In genomic region chr1:25310066-25310465, GRCm38 (mm10) we compare ENCODE assay signal across 19 mouse cellular contexts.
DNase-seq lines count a peak whose midpoint lies in the region; TF ChIP-seq lines count a peak whose summit lies in the region.
"Had no signal": no experiment of that assay in that cellular context is flagged by ENCODE, and none has a peak within 500 bp of the region (broad histone marks: within the 10 kb centered on the region; RNA-seq: fewer than 3 reads in every experiment).

No protein-coding gene starts in this region.

- intact Hi-C loops in gastrocnemius, adult 2 months (cut with DNase I): no loop called here

- H3K4me3 ChIP-seq in thymus, adult 2 months (ENCODE audit: control insufficient read depth, insufficient read depth, low read length): no peak overlapping the region
- H3K4me3 ChIP-seq in gastrocnemius, adult 2 months: no peak overlapping the region
- H3K4me3 ChIP-seq: forebrain, embryonic 13.5 days; hindbrain, embryonic 13.5 days had no signal

- H3K4me1 ChIP-seq in thymus, adult 2 months (replicated peaks; ENCODE audit: control insufficient read depth, insufficient read depth, low read length): no peaks in the 10 kb centered on the region
- H3K4me1 ChIP-seq: forebrain, embryonic 13.5 days; hindbrain, embryonic 13.5 days had no signal

- no peak overlapping the region for H3K27ac ChIP-seq in thymus, adult 2 months (ENCODE audit: control insufficient read depth, insufficient read depth, low read length)
- no peak overlapping the region for H3K27ac ChIP-seq in gastrocnemius, adult 2 months
- H3K27ac ChIP-seq: forebrain, embryonic 13.5 days; hindbrain, embryonic 13.5 days; hindbrain, postnatal 0 days had no signal

- peak; percentile 5 for DNase-seq in embryo, embryonic 10 days (ENCODE audit: low spot score)
- DNase-seq in embryo, embryonic 9.5 days (ENCODE audit: extremely low spot score): no peak
- peak; percentile 82 for DNase-seq in R1 (ENCODE audit: low read depth, low spot score)
- peak; percentile 10 for DNase-seq in embryo, embryonic 10.5 days (ENCODE audit: low spot score)
- no peak for DNase-seq in thymus, adult 2 months
- DNase-seq in gastrocnemius, adult 2 months: no peak
- DNase-seq: adrenal gland, postnatal 10 days; adrenal gland, postnatal 36 days; cerebellum, adult 11-12 months; cerebellum, adult 8-10 months; cerebellum, postnatal 10 days; cerebellum, postnatal 36 days; gastrocnemius, postnatal 14 days; heart, adult 11 months; kidney, adult 18-20 months; kidney, adult 9 months had no signal

- TF ChIP-seq POLR2A in thymus, adult 2 months (IDR thresholded peaks at IDR 0.05; ENCODE audit: control insufficient read depth, extremely low read depth, insufficient read depth, low read length, poor library complexity): no peak

- WGBS in thymus, adult 2 months: 47% methylated on average over 2 of the region's 2 CpGs

- no peaks in the 10 kb centered on the region for H3K36me3 ChIP-seq in thymus, adult 2 months (ENCODE audit: control insufficient read depth, insufficient read depth, low read length)
- H3K36me3 ChIP-seq: hindbrain, embryonic 13.5 days had no signal

- no peak for TF ChIP-seq CTCF in thymus, adult 2 months (IDR thresholded peaks at IDR 0.05; ENCODE audit: borderline replicate concordance, control insufficient read depth, extremely low read depth, insufficient read depth, low read length, poor library complexity)
- no peak for TF ChIP-seq CTCF in gastrocnemius, adult 2 months (IDR thresholded peaks at IDR 0.05)

- H3K27me3 ChIP-seq in thymus, adult 2 months (ENCODE audit: control insufficient read depth, insufficient read depth, low read length): no peaks in the 10 kb centered on the region
- H3K27me3 ChIP-seq: forebrain, embryonic 13.5 days; hindbrain, embryonic 13.5 days had no signal

Comparison
In these comparisons a context has a peak if more than half of its experiments do, and no peak if none do; other contexts are left out.
1. DNase-seq: peak in embryo, embryonic 10 days (single experiment), R1 (single experiment) and embryo, embryonic 10.5 days (single experiment); none in embryo, embryonic 9.5 days (single experiment), thymus, adult 2 months (single experiment) and gastrocnemius, adult 2 months (single experiment).